Mouse (Mus musculus) liver, adult (tissue): ENCODE data around the gene Tbl2.

Source experiments
- GATA4 ChIP-seq: IDR thresholded peaks from 2 replicates; pipeline ENCODE4 v1.6.1; 2014; ENCODE audit warnings: mild to moderate bottlenecking, low read length; ENCODE audit not compliant: insufficient replicate concordance

Tbl2 gene

DNA sequence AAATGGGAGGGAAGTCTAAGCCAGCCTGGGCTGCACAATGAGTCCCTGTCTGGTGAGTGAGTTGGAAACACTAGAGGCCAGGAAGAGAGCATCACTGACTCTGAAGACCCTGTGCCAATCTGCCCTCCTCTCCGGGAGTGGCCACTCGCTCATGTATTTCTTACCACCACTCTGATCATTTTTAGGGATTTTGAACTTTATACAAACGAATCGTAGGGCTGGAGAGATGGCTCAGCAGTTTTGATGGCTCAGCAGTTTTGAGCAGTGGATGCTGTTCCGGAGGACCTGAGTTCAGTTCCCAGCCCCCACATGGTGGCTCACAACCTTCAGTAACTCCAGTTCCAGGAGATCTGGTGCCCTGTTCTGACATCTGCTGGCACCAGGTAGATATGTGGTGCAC is 23.5 kb downstream of the Tbl2 start:
- no peak for TF ChIP-seq GATA4

DNA sequence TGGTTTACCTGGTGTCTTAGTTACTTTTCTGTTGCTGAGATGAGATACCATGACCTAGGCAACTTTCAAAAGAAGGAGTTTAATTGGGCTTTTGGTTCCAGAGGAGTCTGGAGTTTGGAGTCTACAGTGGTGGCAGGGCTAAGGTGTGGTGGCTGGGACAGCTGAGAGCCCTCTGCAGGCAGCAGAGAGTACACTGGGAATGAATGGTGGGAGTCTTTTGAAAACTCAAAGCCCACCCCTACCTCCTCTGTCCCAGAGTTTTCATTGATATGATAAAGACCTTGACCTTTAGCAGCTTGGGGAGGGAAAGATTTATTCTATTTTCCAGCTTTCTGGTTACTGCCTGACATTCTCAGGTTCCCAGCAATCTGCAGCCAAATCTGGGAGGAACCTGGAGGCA is 25.6 kb downstream of the Tbl2 start:
- TF ChIP-seq GATA4: no peak

DNA sequence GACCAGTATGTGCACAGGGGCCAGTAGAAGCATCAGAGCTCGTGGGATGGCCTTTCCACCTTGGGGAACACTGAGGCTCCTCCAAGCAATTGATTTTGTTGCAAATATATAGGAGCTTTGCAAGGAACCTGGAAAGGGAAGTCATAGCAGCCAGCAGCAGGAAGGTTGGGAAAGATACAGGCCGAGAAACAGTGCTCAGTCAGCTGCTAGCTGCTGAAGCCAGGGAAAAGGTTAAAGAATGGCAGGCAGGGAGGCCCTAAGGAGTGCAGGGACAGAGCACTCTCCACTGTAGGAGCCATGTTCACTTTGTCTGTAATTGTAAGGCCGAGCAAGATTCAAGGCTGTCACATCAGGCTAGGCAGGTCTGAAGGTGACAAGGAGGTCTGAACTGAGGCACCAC is 29.1 kb downstream of the Tbl2 start:
- no peak for TF ChIP-seq GATA4

DNA sequence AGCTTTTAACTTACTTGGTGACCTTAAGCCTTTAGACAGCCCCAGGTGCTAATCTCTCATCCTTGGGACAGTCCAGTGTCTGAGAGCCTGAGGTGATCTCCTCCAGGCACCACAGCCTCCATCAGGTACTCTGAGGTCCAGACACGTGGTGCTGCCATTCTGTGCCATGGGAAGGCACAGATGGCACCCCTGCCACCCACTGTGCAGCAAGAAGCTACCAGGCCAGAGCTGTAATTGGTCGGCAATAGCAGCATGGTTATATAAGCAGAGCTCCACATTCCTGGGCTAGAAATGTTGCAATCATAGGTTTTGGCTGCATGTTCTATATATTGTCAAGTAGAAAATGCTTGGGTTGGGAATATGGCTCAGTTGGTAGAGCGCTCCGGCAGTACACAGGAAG is 29.5 kb downstream of the Tbl2 start:
- TF ChIP-seq GATA4: no peak

DNA sequence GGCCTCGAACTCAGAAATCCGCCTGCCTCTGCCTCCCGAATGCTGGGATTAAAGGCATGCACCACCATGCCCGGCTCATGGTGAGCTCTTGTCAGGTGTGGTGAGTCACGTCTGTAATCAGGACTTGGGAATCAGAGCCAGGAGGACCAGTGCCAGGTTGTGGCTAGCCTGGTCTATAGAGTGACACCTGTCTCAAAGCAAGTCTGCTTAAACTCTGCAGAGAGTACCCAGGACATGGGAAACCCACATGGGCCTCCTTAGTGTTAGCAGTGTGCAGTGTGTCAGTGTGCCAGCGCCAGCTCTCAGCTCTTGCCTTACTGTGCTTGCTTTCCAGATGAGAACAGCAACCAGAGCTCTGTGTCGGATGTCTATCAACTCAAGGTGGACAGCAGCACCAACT is 30.2 kb downstream of the Tbl2 start:
- TF ChIP-seq GATA4: no peak

DNA sequence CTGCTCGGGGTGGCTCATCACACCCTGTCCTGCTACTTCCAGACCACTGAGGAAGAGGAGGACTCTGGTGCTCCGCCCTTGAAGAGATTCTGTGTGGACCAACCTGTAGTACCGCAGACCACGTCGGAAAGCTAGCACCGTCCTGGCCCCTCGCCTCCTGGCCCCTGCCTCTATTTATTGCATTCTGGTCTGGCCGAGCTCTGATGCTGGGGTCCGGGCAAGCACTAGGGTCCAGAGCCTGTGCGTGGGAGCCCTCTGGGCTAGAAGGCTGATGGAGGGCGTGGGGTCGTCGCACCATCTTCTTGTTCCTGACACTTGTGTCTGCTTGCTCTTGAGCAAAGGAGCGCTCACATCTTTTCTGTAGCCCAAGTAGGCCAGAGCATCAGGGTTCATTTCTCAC is 31.3 kb downstream of the Tbl2 start:
- no peak for TF ChIP-seq GATA4

DNA sequence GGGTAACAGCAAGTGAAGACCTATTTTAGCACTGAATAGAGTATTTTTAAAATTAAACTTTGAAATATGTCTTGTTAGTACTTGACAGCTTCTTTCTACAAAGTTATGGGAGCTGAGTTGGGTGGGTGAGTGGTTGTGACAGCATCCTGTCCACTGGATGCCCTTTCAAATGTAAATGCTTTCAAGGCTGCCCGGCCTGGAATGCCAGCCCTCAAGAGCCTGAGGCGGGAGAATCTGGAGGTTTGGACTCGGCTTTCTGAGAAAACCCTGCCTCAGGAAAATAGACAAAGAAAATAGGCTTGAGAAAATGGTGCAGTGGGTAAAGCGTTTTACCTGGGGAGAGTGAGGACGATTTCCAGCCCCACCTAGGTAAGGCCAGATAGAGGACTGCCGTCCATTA is 32.3 kb downstream of the Tbl2 start:
- no peak for TF ChIP-seq GATA4

DNA sequence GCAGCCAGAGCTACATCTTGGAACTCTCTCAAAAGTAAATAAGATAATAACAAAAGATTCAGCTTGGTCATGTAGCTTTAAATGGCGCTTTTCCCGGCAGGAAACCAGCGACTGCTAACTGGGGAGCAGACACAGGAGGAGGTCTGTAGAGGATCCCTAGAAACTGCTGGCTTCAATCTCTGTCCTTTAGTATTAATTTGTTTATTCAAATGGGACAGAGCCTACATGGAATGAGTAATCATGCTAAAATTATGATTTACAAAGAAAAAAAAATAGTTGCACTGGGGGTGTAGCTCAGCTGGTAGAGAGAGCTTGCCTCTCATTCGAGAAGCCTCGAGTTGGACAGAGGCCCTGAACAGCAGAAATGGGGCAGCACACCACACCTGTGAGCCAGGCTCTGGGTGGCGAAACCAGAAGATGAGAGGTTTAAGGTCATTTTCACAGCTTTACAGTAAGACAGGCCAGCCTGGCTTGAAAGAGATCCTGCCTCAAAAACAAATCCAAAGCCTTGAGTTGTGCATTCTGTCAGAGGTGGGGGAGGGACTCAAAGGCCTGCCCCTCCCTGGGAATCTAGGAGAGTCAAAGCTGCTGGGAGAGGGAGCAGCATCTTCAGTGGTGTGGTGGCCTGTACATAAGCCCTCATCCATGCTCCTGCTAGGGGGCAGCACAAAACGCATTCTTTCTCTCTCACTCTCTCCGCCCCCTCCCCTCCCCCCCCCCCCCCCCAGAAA is 33.8 kb downstream of the Tbl2 start:
- no peak for TF ChIP-seq GATA4

DNA sequence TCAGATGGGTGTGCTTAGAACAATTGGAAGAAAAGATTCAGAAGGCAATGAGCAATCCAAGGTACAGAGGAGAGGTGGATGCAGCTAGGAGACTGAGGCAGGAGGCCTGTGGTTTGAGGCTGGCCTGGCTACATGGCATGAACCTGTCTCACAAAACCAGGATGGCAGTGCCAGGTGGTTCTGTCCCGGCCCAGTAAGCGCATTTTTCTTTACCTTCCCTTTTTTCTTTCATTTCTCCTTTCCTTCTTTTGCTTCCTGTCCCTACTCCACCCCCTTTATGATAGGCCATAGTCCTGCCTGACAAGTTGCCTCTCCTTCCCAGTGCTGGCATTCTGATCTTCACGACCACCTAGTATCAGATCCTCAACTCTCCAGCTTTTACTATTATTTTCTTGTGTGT is 35.6 kb downstream of the Tbl2 start:
- no peak for TF ChIP-seq GATA4

DNA sequence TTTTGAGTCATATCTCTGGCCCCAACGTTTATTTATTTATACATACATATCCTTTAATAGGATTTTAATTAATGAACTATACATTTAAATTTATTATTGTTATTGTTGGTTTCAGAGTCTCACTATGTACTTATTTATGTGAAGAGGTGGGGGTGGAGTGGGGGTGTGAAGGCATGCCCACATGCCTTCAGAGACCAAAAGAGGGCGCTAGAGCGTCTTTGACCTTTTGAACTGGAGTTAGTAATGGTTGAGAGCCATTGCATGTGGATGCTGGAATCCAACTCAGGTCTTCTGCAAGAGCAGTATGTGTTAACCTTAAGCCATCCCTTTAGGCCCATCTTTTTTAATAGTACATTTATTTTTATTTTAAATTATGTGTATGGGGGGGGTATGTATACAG is 36.1 kb downstream of the Tbl2 start:
- TF ChIP-seq GATA4: no peak

DNA sequence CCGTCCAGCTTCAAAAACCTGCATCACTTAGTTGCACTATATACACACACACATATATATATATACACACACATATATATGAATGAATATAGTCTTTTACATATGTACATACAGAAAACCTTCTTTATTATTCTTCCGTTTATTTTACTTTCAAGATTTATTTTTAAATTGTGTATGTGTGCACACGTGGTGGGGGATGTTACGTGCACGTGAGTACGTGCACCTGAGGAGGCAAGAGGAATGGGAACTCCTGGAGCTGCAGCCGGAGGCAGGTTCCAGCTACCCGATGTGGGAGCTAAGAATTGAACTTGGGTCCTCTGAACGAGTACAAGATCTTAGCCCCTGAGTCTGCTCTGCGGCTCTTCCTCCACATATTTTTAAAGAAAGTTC is 36.8 kb downstream of the Tbl2 start:
- no peak for TF ChIP-seq GATA4

DNA sequence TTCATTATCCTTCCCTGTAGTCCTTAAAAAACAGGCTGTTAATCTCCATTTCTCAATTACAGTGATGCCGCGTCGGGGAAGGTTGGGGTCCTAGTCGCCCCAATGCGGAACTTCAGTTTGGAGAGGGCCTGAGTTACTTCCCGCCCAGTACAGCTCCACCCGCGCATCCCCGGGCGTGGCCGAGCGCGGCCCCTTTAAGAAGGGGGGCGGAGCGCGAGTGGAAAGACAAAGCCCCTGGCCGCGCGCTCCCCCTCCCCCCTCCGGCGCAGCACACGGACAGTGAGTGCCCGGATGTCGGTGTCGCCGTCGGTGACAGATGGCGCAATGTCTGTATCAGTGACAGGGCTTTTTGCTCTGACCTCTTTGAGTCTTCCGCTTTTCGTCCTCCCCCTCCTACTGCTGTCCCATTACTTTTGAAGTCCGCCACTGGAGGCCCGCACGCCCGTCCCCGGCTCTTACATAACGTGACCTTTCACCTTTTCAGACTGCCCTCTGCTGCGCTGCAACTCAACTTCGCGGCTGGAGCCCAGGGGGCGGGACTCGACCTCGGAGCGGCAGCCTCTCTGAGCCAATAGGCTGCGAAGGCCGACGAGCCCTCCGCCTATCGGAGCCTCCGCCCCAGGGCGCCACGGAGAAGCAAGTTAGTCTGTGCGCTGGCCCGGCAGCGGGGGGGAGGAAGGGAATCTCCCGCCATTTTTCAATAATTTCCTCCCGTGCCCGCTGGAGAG is 37.3 kb downstream of the Tbl2 start, which contains the start of gene Baz1b:
Gene Baz1b (plus strand): TSS at position 644 of the 728 bp plus-strand sequence.
- TF ChIP-seq GATA4: peak; percentile 80; the same call in 1 of the 2 replicates

DNA sequence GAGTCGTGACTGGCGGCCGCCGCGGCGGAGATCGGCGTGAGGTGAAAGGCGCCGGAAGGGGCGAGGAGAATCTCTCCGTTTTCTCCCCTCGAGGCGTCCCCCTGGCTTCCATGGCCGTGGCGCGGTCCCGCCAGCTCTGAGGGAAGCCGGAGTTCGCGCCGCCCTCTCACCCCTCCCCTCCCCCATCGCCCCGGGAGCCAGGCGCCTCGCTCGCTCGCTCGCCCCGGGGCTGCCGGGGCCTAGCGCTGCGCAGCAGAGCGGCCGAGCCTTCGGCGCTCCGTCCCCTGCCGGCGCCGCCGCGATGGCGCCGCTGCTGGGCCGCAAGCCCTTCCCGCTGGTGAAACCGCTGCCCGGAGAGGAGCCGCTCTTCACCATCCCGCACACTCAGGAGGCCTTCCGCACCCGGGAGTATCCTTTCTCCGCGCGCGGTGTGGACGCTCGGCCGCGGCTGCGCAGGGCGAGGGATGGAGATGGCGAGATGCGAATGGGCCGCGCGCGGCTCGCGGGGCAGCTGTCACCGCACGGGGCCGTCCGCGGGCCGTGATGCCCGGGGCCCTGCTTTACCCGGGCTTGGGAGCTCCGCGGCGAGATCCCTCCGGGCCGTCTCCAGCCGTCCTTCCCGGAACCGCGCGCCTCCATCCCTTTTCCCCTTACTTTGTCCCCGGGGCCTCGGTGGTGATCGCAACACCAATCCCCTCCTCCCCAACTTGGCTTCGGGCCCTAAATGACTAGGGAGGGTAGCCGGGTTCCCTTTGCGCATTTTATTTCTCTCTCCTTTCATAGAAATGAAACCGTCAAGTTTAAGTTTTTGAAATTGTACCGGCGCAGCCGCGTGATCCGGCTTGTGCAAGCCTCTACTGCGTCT is 38.1 kb downstream of the Tbl2 start:
- peak; percentile 83; the same call in 1 of the 2 replicates for TF ChIP-seq GATA4

DNA sequence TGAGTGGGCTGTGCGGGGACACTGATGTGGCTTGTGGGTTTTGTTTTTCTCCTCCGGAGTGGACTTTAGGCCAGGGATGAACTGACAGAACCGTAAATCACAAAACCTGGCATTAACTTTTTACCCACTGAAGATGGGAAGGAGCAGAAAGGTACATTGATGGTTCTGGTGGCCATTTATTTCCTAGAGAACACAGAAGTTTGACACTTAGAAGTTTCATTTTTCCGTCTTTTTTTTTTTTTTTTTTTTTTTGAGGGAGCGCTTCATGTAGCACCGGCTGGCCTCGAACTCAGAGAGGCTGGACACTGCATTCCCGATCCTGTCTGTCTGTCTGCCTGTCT is 38.7 kb downstream of the Tbl2 start:
- no peak for TF ChIP-seq GATA4

DNA sequence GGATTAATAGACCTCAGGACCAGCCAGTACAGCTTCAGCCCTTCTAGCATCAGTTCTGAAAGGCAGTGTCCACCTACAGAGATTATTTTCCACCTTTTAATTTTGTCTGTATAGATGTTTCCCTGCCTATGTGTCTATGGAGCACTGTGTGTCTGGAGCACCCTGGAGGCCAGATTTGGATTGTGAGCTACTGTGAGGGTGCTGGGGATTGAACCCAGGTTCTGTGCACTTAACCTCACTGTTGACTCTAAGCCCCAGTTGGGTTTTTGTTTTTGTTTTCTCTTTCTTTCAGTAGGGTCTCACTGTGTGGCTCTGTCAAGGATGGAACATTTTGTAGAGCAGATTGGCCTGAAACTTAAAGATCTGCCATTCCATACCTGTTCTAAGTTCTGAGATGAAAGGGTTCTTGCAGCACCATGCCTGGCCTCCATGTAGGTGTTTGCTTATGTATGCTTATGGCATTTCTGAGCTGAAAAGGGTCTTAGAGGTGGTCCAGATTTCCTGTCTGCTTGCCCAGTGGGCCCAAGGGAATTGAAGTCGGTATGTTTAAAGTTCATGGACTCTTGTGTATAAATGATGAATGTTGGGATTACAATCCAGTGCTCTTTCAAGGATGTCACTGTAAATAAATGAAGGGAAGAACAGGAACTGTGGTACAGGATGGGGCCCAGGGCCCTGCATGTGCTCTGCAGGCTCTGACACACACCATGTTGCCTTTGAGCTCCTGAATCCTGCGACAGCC is 40.0 kb downstream of the Tbl2 start:
- no peak for TF ChIP-seq GATA4
